Mouse (Mus musculus): ENCODE measurements around the gene Olfr149. TPM values are rescaled to one million over a fixed set of nuclear protein-coding genes. Genes with fewer than 3 reads are reported as not detected.
"Not testable (repeated sequence)": the region's sequence is repeated elsewhere in the genome, so short reads cannot be mapped to it uniquely, and the experiment has no call there.

Olfr149 gene
- not detected for total RNA-seq (2021)
- long read RNA-seq, experiment 1, result 0 reads
- long read RNA-seq, experiment 2, result 0 reads

DNA sequence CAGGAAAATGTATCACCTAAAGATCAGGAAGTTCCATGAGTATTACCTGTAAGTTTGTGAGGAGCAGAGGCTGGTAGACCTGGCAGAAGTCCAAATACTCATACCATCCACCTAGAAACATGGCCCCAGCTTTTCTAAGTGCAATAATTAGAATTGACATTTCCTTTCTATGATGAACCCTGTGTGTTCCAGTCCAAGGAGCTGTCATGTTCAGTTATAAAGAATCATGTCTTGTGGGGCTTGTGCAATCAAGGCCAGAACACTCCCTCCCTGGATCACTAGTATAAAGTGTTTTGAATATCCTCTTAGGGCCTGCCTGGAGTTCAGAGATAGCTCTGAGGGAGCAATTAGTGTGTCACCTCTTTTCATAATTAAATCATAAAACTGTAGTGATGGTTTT is at the start of gene Olfr149:
TSS of gene Olfr149 (minus strand) at position 101 of the 400 bp plus-strand sequence.
- DNase-seq (ENCODE audit: low spot score in 2 of 2), result no peak
- intact Hi-C loops (cut with DNase I), result no loop called here

GRCm38 (mm10) chr9:39746428-39746827 is 39.5 kb upstream of the Olfr149 start:
- peak in 1 of 2 experiments; percentile 18 for DNase-seq (ENCODE audit: low spot score in 2 of 2)
- intact Hi-C loops (cut with DNase I), result no loop called here

DNA sequence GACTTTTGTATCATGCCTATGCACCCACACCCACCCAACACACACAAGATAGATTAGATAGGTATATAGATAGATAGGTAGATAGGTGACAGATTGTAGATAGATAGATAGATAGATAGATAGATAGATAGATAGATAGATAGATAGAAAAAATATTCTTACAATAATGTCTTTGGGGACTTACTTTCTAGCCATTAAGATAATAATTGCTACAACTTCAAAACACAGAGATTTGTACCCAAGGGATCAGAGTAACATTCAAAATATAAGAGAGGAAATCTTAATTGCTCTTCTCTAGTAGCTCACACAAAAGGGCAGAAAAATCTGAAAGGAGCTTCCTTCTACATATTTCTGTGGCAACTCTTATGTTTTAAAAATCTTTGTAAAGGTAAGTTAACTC is 39.0 kb upstream of the Olfr149 start, which contains the start of gene Olfr967:
TSS of gene Olfr967 (plus strand) at position 301 of the 400 bp plus-strand sequence.
- intact Hi-C loops (cut with DNase I), result no loop called here
- DNase-seq (ENCODE audit: low spot score in 2 of 2), result no peak

DNA sequence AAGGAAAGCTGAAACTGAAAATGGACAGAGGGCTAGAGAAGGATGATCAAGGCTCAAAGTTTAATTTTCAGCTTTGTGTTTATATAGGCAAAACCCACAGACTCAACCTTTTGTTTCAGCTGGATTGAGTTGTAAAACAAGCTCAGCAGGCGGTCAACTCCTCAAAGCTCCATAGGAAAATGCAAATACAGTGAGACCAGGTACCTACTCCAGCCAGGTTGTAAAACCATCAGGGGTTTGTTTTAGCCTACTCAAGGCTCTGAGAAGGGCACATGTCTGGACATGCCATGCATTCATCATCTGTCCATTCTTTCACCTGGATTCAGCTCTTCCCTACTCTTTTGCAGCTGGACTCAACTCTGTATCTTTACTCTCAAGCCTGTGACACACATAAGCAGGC is 33.8 kb upstream of the Olfr149 start:
- DNase-seq (ENCODE audit: low spot score in 2 of 2), result no peak
- intact Hi-C loops (cut with DNase I), result no loop called here

DNA sequence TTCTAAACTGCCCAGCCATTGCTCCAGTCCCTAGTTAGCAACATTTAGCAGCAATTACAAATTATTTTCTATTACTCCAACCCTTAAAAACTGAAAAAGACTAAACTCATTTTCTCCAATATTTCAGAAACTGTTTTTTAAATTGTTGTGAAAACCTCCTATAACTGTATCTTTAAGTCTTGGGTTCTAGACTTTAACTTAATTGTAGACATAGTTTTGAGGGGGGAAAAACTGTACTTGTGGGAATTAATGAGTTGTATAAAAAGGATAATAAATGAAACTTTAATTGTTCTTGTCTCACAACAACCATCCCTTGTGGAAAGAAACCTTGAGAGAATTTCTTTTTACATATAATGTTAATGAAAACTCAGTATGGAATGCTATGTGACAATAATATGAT is 23.8 kb upstream of the Olfr149 start, which contains the start of gene Olfr150:
TSS of gene Olfr150 (plus strand) at position 301 of the 400 bp plus-strand sequence.
- no peak for DNase-seq (ENCODE audit: low spot score in 2 of 2)
- intact Hi-C loops (cut with DNase I), result no loop called here

DNA sequence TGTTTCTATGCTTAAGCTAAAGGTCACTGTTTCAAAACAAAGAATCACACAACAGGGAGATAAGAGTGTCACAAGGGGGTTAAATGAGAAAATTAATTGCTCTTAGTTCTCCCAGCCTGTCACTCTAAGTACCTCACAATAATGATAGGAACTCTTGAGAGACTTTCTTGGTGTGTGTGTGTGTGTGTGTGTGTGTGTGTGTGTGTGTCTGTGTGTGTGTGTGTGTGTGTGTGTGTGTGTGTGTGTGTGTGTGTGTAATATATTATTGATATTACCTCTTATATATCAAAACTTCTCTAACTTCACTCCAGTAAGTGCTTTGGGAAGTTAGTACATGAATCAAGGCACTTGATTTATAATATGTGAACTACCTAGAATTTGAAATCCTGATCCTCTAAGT is 4.1 kb upstream of the Olfr149 start, which contains the start of gene Olfr965:
TSS of gene Olfr965 (plus strand) at position 301 of the 400 bp plus-strand sequence.
- intact Hi-C loops (cut with DNase I), result no loop called here
- no peak for DNase-seq (ENCODE audit: low spot score in 2 of 2)

DNA sequence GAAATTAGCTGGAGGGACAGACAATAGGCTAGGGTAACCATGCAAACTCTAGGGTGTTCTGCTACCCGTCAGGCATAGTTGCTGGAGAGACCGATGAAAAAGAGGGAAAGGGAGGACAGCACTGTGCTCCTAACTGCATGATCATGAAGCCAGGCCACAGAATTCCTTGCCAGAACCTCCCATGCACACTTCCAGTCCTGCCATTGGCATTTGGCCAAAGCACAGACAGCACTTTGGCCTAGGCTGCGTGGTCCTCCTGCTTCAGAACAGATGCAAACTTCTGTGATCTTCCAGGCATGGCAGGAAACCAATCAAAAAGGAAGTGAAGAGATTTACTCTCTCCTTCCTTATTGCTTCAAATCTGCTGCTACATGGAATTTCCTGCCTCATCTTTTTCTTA is 2.0 kb upstream of the Olfr149 start:
- no peak for DNase-seq (ENCODE audit: low spot score in 2 of 2)
- intact Hi-C loops (cut with DNase I), result no loop called here

DNA sequence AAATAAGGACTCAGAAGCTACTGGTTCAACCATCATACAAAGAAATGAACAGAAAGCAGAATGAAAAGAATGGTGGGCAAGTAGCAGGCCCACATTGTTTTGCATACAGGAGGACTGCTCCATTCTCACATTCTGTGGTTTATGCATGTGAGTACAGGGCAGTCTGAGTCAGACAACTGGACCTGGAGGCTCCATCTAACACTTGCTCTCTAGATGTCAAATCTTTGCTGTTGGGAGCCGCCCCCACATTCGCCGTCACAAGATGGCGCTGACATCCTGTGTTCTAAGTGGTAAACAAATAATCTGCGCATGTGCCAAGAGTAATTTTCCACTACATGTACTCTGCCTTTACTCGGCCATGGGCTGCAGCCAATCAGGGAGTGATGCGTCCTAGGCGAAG is 5.8 kb downstream of the Olfr149 start:
- intact Hi-C loops (cut with DNase I), result not testable (repeated sequence)

DNA sequence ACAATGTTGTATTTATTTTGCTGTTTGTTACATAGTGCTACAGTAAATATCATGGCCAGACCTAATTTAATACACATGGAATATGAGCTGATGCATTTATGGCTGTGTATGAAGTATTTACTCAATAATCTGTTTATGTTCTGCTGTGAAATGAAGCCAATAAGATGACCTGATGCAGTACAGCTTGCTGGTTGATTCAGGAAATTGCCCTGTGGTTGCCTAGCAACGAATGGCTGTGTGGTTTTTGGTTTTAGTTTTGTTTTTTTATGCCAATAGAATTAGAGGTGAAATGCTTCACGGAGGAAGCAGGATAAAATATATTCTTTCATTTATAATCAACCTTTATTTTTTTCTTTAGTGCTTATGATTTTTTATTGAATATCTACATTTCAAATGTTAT is 27.6 kb downstream of the Olfr149 start:
- intact Hi-C loops (cut with DNase I), result no loop called here
- no peak for DNase-seq (ENCODE audit: low spot score in 2 of 2)

More for the DNA sequence above, 5.8 kb downstream of the Olfr149 start:
- not testable (repeated sequence) for DNase-seq (ENCODE audit: low spot score in 2 of 2)

- intact Hi-C loops (cut with DNase I), result no loop called here
- no peak for DNase-seq (ENCODE audit: low spot score in 2 of 2)
These were observed 28.4 kb downstream of the Olfr149 start for GRCm38 (mm10) chr9:39678557-39678956.

GRCm38 (mm10) chr9:39674820-39675219 is 32.1 kb downstream of the Olfr149 start:
- DNase-seq (ENCODE audit: low spot score in 2 of 2), result no peak
- intact Hi-C loops (cut with DNase I), result no loop called here

- no peak for DNase-seq (ENCODE audit: low spot score in 2 of 2)
- intact Hi-C loops (cut with DNase I), result no loop called here
These were observed 37.2 kb downstream of the Olfr149 start for GRCm38 (mm10) chr9:39669723-39670122.

GRCm38 (mm10) chr9:39666905-39667304 is 40.0 kb downstream of the Olfr149 start, which contains the start of gene Olfr963:
TSS of gene Olfr963 (plus strand) at chr9:39667205.
- no peak for DNase-seq (ENCODE audit: low spot score in 2 of 2)
- intact Hi-C loops (cut with DNase I), result no loop called here

DNA sequence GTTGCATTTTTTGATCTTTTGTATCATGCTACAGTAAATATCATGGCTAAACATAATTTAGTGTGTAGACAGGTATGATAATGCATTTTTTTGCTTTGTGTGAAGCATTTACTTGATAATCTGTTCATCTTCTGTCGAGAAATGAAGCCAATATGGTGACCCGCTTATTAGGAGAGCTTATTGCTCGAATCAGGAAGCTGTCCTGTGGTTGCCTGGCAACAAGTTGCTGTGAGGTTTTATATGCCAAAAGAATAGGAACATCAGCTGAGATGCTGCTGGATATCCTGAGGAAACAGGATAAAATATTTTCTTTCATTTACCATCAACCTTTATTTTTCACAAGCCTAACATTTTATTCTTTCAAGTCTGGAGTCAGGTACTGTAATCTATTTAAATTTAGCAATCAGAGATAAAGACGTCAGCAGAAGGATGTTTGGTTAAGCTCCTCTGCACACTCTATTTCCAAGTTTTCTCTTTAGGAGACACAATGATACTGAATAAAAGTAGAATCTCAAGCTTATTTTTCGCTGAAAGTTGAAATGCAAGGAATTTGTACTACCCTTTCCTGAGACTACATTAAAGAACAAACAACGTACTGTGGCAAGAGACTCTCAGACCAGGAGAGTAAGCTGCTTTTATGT is 52.0 kb downstream of the Olfr149 start:
- DNase-seq (ENCODE audit: low spot score in 2 of 2), result no peak
- intact Hi-C loops (cut with DNase I), result no loop called here

Other genes starting within 250 kb of the Olfr149 start
- not detected for gene Olfr955, start 235.2 kb downstream of the Olfr149 start, total RNA-seq (2021)
- gene Olfr44, start 213.1 kb downstream of the Olfr149 start, total RNA-seq (2021), result not detected
- gene Olfr957, start 191.3 kb downstream of the Olfr149 start, total RNA-seq (2021), result not detected
- gene Olfr958, start 153.1 kb downstream of the Olfr149 start, total RNA-seq (2021), result not detected
- gene Olfr959, start 131.5 kb downstream of the Olfr149 start, total RNA-seq (2021), result not detected
- 10 to 100 TPM in 1 of 2 experiments, 1 to 10 TPM in 1; 6.5 to 13.9 TPM for gene AW551984, start 102.7 kb downstream of the Olfr149 start, total RNA-seq (2021)
- gene Olfr148, start 96.5 kb downstream of the Olfr149 start, total RNA-seq (2021), result not detected
- not detected for gene Olfr960, start 85.7 kb downstream of the Olfr149 start, total RNA-seq (2021)
- not detected for gene Olfr961, start 62.0 kb downstream of the Olfr149 start, total RNA-seq (2021)
- gene Olfr963, start 39.9 kb downstream of the Olfr149 start, total RNA-seq (2021), result not detected
- not detected for gene Olfr965, start 4.2 kb upstream of the Olfr149 start, total RNA-seq (2021)
- gene Olfr150, start 23.9 kb upstream of the Olfr149 start, total RNA-seq (2021), result not detected
- gene Olfr967, start 39.1 kb upstream of the Olfr149 start, total RNA-seq (2021), result not detected
- not detected for gene Olfr968, start 76.1 kb upstream of the Olfr149 start, total RNA-seq (2021)
- not detected for gene Olfr969, start 83.8 kb upstream of the Olfr149 start, total RNA-seq (2021)
- gene Olfr970, start 101.7 kb upstream of the Olfr149 start, total RNA-seq (2021), result not detected
- not detected for gene Olfr971, start 129.8 kb upstream of the Olfr149 start, total RNA-seq (2021)
- gene Olfr972, start 159.3 kb upstream of the Olfr149 start, total RNA-seq (2021), result not detected
- gene Olfr229, start 200.2 kb upstream of the Olfr149 start, total RNA-seq (2021), result not detected
- not detected for gene Olfr974, start 230.4 kb upstream of the Olfr149 start, total RNA-seq (2021)
- gene Olfr975, start 244.9 kb upstream of the Olfr149 start, total RNA-seq (2021), result not detected